Mouse (Mus musculus) CH12F3 (cell line): ENCODE data around the gene Snx25.

Experiments
- in situ Hi-C: fragments of 300-500 bp; cut with MboI; formaldehyde crosslinking; loops from 2 replicates; pipeline ENCODE4 v1.14.3; 2020; ENCODE audit warnings: low sequenced_read_pairs

Gene Snx25

GRCm38 (mm10) chr8:46152064-46153031, at the start of gene Snx25:
TSS of gene Snx25 (minus strand) at chr8:46152159.
- in situ Hi-C loops = no loop called here

DNA sequence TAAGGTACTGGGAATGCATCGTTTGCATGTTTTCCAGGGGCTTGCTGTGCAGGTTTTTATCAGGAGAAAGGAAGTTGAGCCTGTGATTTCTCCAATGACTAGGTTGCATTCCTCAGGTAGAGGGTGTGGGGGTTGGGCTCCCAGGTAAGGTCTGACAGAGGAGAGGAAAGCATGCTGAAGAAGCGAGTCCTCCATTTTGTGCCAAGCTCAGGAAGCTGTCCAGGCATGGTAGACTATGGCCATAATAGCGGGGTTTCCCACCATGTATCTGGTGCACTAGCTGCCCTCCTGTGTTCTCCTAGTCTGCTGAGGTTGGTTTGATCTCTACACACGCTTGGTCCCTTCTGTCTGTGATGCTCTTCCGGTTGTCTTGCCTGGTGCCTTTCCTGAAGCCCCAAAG, 45.7 kb upstream of the Snx25 start:
- in situ Hi-C loops = no loop called here

DNA sequence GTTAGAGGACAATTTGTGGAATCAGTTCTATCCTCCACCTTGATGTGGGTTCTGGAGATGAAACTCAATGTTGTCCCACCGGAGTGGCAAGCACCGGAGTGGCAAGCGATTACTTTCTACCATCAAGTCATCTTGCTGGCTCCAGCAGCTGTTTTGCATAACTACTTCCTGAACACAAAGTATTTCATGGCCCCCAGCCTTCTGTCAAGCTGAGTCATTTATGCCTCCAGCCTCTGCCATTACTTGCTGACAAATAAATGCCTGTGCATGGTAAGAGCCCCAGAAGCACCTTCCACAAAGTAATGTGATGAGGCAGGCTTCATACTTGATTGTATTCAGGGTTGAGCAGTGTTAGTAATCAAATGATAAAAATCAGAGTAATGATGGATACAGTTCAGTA, 44.9 kb upstream of the Snx25 start:
- in situ Hi-C loops = no loop called here

GRCm38 (mm10) chr8:46193100-46193499, 41.1 kb upstream of the Snx25 start:
- in situ Hi-C loops = no loop called here

DNA sequence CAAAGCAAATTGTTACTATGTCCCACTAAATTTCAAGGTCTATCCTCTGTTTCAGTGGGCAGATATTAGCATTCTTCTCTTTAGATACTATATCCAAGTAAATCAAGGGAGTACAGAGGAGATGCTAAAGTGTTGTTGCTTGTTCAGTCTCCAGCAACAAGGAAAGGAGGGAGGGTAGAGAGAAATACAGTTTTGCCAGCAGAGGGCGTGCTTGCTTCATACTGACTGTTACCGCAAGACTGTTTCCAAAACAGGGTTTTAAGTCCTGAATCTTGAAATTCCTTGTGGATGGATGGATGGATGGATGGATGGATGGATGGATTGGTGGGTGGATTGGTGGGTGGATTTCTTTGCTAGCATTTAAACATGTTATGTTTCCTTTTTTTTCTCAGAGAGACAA, 33.4 kb upstream of the Snx25 start:
- in situ Hi-C loops = no loop called here

GRCm38 (mm10) chr8:46180136-46180535, 28.2 kb upstream of the Snx25 start:
- in situ Hi-C loops = no loop called here

GRCm38 (mm10) chr8:46173651-46174050, 21.7 kb upstream of the Snx25 start:
- in situ Hi-C loops = no loop called here

- in situ Hi-C loops = no loop called here
Observed at GRCm38 (mm10) chr8:46163870-46164190, 11.9 kb upstream of the Snx25 start.

- in situ Hi-C loops = no loop called here
Observed at GRCm38 (mm10) chr8:46162953-46163869, 11.3 kb upstream of the Snx25 start.

- in situ Hi-C loops = no loop called here
Observed at GRCm38 (mm10) chr8:46153042-46153441, 1.1 kb upstream of the Snx25 start.

DNA sequence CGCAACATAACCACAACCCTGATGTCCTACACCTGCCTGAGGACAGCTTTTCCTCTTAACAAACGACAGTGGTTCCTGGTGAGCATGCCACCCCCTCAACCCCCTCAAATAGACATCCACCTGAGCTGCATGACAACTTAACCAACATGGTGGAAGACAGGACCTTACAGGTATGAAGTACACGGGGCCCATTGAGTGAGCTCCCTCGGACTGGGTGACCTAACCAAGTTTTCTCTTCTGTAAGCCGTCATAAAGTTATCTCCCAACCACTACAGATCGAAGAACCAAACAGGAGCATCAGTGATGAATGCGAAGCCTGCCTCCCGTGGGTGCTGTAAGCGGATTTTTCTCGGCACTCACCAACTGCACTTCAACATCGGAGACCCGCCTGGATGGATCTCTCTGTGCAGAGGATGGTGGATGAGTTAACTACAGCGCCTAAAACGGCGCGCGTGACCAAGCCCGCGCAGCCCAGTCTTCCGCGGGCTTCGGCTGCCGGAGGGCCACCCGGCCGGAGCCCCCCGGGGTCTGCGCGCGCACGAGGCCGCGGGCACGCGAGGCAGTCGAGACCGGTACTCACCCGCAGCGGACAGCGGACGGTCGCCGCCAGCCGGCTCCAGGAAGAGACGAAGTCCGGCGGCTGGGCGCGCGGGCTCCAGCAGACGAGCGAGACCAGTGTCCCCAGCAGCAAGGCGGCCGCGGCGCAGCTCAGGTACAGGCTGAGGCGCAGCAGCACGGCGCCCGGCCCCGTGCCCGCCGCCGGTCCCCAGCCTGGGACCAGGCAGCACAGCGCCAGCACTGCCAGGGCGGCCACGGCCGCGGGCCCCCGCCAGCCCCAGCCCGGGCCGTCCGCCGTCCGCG, 527 bp downstream of the Snx25 start, which contains the start of gene Cfap97:
TSS of gene Cfap97 (plus strand) at position 570 of the 861 bp plus-strand sequence.
- in situ Hi-C loops = no loop called here

GRCm38 (mm10) chr8:46149782-46150181, 2.2 kb downstream of the Snx25 start:
- in situ Hi-C loops = no loop called here

DNA sequence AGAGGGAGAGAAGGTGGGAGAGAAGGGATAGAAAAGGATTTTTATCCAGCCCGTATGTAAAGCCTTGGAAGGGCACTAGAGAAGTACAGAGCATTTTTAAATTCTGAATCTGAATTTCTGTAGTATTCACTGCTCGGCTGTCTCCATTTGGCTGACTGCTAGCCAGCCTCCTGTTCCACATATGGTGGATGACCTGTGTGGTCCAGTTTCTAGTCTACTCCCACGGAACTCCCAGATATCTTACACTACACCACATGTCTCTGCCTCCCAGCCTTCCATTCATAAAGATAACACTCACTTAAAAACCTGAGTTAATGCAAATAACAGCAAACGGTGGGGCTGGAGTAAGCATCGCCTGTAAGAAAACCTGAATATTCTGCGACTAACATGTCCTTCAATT, 2.7 kb downstream of the Snx25 start:
- in situ Hi-C loops = no loop called here

GRCm38 (mm10) chr8:46146173-46146572, 5.8 kb downstream of the Snx25 start:
- in situ Hi-C loops = no loop called here

- in situ Hi-C loops = no loop called here
Observed at GRCm38 (mm10) chr8:46143924-46144323, 8.0 kb downstream of the Snx25 start.

DNA sequence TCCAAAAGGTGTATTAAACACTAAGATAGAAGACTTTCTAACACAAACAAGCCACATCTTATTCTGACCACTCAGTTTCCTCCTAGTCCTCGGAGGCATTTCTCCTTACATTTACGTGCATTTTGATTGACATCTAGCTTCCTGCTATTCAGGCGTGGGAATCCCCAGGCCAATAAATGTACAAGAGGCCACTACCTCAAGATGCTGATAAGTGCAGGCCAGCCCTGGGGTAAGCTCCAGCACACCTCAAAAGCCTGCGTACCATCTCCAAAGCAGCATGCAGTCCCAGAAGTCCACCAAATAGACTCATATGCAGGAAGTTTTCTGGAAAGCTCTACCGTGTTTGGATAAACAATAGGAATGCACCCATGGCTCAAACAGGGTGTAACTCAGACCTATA, 8.5 kb downstream of the Snx25 start:
- in situ Hi-C loops = no loop called here

DNA sequence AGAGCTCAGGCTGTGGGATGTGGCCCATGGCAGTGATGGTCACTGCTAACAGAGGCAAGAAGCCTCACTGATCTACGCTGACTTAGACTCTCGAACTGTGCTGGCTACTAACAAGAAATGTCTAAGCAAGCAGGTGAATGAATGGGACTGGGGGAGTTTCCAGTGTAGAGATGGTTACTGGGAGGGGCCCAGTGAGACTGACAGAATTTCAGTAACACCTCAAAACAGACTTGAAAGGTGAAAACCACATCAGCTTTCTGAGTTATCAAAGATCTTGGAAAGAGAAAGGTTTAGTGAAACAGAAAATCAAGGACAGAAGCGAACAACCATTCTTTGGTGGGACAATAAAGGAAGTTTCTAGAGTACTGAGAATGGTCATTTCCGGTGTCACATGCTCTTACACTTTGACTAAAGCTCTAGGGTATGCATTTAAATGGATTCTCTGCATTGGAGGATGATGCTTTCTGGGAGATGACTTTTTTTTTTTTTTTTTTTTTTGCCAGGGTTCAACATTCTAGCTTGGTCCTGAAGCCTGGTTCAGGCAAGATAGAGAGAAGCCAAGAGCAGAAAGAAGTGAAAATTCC, 9.4 kb downstream of the Snx25 start:
- in situ Hi-C loops = no loop called here

- in situ Hi-C loops = no loop called here
Observed at GRCm38 (mm10) chr8:46141688-46142087, 10.3 kb downstream of the Snx25 start.

DNA sequence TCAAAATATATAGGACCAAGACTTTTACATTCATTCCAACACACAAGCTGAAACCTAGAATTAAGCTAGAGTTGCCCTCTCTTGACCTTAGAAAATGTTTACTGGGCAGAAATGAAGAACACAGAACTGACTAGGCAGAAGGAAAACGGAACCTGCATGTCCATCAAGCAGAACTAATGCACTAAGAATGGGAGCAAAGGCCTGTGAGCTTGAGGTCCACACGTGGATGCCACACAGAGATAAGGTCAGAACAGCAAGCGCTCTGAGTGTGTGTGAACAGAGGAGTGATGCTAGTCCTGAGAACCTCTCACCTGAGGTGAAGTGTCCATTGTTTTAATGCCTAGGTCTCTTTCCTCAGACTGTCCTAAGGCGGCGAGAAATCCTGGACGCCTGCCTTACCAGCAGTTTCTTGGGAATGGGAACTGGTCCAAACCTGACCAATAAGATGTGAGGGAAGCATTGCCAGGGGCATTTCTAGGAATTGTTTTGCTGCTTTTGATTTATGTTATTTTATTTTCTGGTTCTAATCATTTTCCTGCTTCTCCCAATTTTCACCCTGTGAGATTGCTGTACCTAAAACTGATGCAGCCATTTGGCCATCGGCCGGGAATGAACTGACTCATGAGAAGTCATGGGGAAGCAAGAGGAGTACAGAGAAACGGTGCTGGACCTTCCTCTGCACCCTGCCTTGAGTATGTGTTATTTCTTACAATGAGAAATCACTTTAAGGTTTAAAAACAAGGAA, 11.4 kb downstream of the Snx25 start:
- in situ Hi-C loops = no loop called here
